Mouse (Mus musculus) midbrain, embryonic 11.5 days (tissue): ENCODE data around the gene Mapkapk2. TPM values are rescaled to one million over a fixed set of nuclear protein-coding genes. Genes with fewer than 3 reads are reported as not detected.

Experiments
- ATAC-seq: fragments of 200-750 bp; cut with Nextera tagmentation; 2 replicates; pipeline ENCODE4 v1.8.0; 2017; ENCODE audit warnings: moderate TSS enrichment, moderate library complexity; ENCODE audit not compliant: low FRiP score
- DNase-seq: peaks from one replicate; pipeline ENCODE4 v3.0.0; 2015; ENCODE audit warnings: low spot score; ENCODE audit errors: missing footprints
- H3K27ac ChIP-seq: fragments of 300-500 bp; sonication (generic); 2 replicates; pipeline ENCODE4 v1.5.1; 2014; ENCODE audit warnings: low read depth, low read length
- H3K27me3 ChIP-seq: fragments of 300-500 bp; sonication (generic); 2 replicates; pipeline ENCODE4 v1.6.1; 2014; ENCODE audit warnings: mild to moderate bottlenecking, low read length, moderate library complexity, mixed read lengths; ENCODE audit not compliant: control insufficient read depth, insufficient read depth
- H3K36me3 ChIP-seq: fragments of 300-500 bp; sonication (generic); 2 replicates; pipeline ENCODE4 v1.6.1; 2014; ENCODE audit warnings: mild to moderate bottlenecking, low read length, moderate library complexity, mixed read lengths; ENCODE audit not compliant: control insufficient read depth, insufficient read depth
- H3K4me1 ChIP-seq: fragments of 300-500 bp; sonication (generic); 2 replicates; pipeline ENCODE4 v1.6.1; 2014; ENCODE audit warnings: low read length; ENCODE audit not compliant: control insufficient read depth, insufficient read depth
- H3K4me2 ChIP-seq: fragments of 300-500 bp; sonication (generic); 2 replicates; pipeline ENCODE4 v1.6.1; 2014; ENCODE audit warnings: mild to moderate bottlenecking, moderate library complexity
- H3K4me3 ChIP-seq: fragments of 300-500 bp; sonication (generic); 2 replicates; pipeline ENCODE4 v1.5.1; 2014; ENCODE audit warnings: low read depth, low read length
- H3K9ac ChIP-seq: fragments of 300-500 bp; sonication (generic); 2 replicates; pipeline ENCODE4 v1.6.1; 2014; ENCODE audit warnings: low read length
- H3K9me3 ChIP-seq: fragments of 300-500 bp; sonication (generic); 2 replicates; pipeline ENCODE4 v1.6.1; 2016; ENCODE audit warnings: low read length; ENCODE audit not compliant: control insufficient read depth
- WGBS: fragments of 180-500 bp; shearing (Covaris S2); extraction: QIAGEN DNeasy Blood & Tissue Kit; methylation state at CpG from one replicate; pipeline ENCODE4 v1.1.7; 2014; 5-methylcytosine and 5-hydroxymethylcytosine counted together
- polyA plus RNA-seq: library from polyadenylated mRNA; unstranded; fragments of >200 nt; fragmentation: Nextera tagmentation; extraction: Ambion mirVana; gene quantifications from 2 replicates; pipeline ENCODE4 v1.2.1, GENCODE M21; 2014

The Mapkapk2 gene
- polyA plus RNA-seq, 1 experiment from 2014 or later: 56.0 TPM

- Histone ChIP-seq H3K4me1 (no peaks in the 10 kb centered on the region), H3K9ac (no peak overlapping the region), H3K27ac (no peak overlapping the region), H3K27me3 (no peaks in the 10 kb centered on the region), H3K36me3 (peaks cover 10% of the 10 kb centered on the region), H3K4me3 (no peak overlapping the region), H3K9me3 (no peaks in the 10 kb centered on the region), H3K4me2 (no peak overlapping the region)
- ATAC-seq (peak; percentile 34; the same call in 1 of the 2 replicates), DNase-seq (no peak)
- WGBS: 45% methylated on average over 7 of the region's 7 CpGs
Observed at GRCm38 (mm10) chr1:131051073-131051472, 46.6 kb downstream of the Mapkapk2 start.

- Histone ChIP-seq H3K9ac (no peak overlapping the region), H3K4me3 (no peak overlapping the region), H3K27ac (no peak overlapping the region), H3K36me3 (peaks cover 7% of the 10 kb centered on the region; the same call in 1 of the 2 replicates), H3K4me1 (no peaks in the 10 kb centered on the region), H3K27me3 (no peaks in the 10 kb centered on the region), H3K9me3 (no peaks in the 10 kb centered on the region), H3K4me2 (no peak overlapping the region)
- ATAC-seq (no peak), DNase-seq (no peak)
- WGBS: 92% methylated on average over 5 of the region's 5 CpGs
Observed at GRCm38 (mm10) chr1:131050617-131051016, 47.0 kb downstream of the Mapkapk2 start.

- no peak overlapping the region for H3K9ac ChIP-seq
- no peak overlapping the region for H3K4me2 ChIP-seq
- 0 out of 2 replicates have a peak, but pooled peaks cover 5% of the 10 kb centered on the region for H3K36me3 ChIP-seq
- ATAC-seq (no peak), DNase-seq (no peak)
- no peak overlapping the region for H3K27ac ChIP-seq
- 93% methylated on average over 5 of the region's 5 CpGs for WGBS
- H3K9me3 ChIP-seq: no peaks in the 10 kb centered on the region
- no peaks in the 10 kb centered on the region for H3K27me3 ChIP-seq
- no peaks in the 10 kb centered on the region for H3K4me1 ChIP-seq
- H3K4me3 ChIP-seq: no peak overlapping the region
Observed at GRCm38 (mm10) chr1:131050011-131050410, 47.6 kb downstream of the Mapkapk2 start.

GRCm38 (mm10) chr1:131049361-131049806, 48.2 kb downstream of the Mapkapk2 start:
- H3K4me3 ChIP-seq: no peak overlapping the region
- DNase-seq (no peak), ATAC-seq (no peak)
- H3K27ac ChIP-seq: no peak overlapping the region
- no peaks in the 10 kb centered on the region for H3K27me3 ChIP-seq
- H3K9me3 ChIP-seq: no peaks in the 10 kb centered on the region
- 0 out of 2 replicates have a peak, but pooled peaks cover 5% of the 10 kb centered on the region for H3K36me3 ChIP-seq
- H3K4me2 ChIP-seq: no peak overlapping the region
- no peaks in the 10 kb centered on the region for H3K4me1 ChIP-seq
- 85% methylated on average over 5 of the region's 5 CpGs for WGBS
- no peak overlapping the region for H3K9ac ChIP-seq

GRCm38 (mm10) chr1:131048946-131049345, 48.7 kb downstream of the Mapkapk2 start:
- ATAC-seq (no peak), DNase-seq (no peak)
- Histone ChIP-seq H3K27me3 (no peaks in the 10 kb centered on the region), H3K36me3 (0 out of 2 replicates have a peak, but pooled peaks cover 4% of the 10 kb centered on the region), H3K4me2 (no peak overlapping the region), H3K4me3 (no peak overlapping the region), H3K9ac (no peak overlapping the region), H3K27ac (no peak overlapping the region), H3K4me1 (no peaks in the 10 kb centered on the region), H3K9me3 (no peaks in the 10 kb centered on the region)
- 92% methylated on average over 8 of the region's 8 CpGs for WGBS

GRCm38 (mm10) chr1:131048121-131048863, 49.3 kb downstream of the Mapkapk2 start:
- H3K36me3 ChIP-seq: 0 out of 2 replicates have a peak, but pooled peaks cover 2% of the 10 kb centered on the region
- H3K9me3 ChIP-seq: no peaks in the 10 kb centered on the region
- no peak overlapping the region for H3K9ac ChIP-seq
- ATAC-seq (no peak), DNase-seq (no peak)
- H3K27ac ChIP-seq: no peak overlapping the region
- no peak overlapping the region for H3K4me3 ChIP-seq
- no peaks in the 10 kb centered on the region for H3K27me3 ChIP-seq
- H3K4me1 ChIP-seq: no peaks in the 10 kb centered on the region
- H3K4me2 ChIP-seq: no peak overlapping the region
- 81% methylated on average over 6 of the region's 6 CpGs for WGBS

- Histone ChIP-seq H3K4me1 (no peaks in the 10 kb centered on the region), H3K27me3 (no peaks in the 10 kb centered on the region), H3K9me3 (no peaks in the 10 kb centered on the region), H3K4me2 (no peak overlapping the region), H3K27ac (no peak overlapping the region), H3K9ac (no peak overlapping the region), H3K36me3 (0 out of 2 replicates have a peak, but pooled peaks cover 2% of the 10 kb centered on the region), H3K4me3 (no peak overlapping the region)
- whole genome bisulfite sequencing: 86% methylated on average over 10 of the region's 10 CpGs
- DNase-seq (no peak), ATAC-seq (no peak)
Observed at GRCm38 (mm10) chr1:131046607-131047006, 51.0 kb downstream of the Mapkapk2 start.

DNA sequence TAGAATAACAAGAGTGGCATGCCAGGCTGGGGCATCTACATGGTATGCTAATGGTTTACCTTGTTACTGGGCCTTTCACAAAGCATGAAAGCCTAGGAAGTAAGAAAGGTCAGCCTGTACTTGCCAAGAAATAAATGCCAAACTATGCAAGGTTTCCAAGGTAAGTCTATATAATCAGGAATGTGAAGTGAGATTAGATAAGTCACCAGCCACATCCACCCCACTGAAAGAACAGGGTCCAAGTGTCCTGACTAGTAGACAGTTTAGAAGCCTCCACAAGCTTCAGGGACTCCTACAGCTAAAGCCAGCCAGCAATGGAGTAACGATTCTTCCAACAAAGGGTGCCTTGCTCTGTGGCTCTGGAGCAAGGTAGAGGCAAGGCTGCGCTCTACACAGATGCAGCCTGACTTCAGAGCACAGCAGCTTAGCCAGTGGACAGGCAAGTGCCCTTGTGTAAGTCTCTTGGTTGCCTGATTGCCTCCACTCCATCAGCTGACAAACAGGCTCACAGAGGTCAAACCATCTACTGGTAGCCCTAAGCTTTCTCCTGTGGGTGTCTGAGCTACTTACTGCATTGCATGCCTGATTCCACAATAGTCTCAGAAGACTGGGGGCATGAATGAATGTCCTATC, 51.8 kb downstream of the Mapkapk2 start:
- no peaks in the 10 kb centered on the region for H3K4me1 ChIP-seq
- ATAC-seq: no peak

GRCm38 (mm10) chr1:131043636-131044035, 54.0 kb downstream of the Mapkapk2 start:
- WGBS: 85% methylated on average over 4 of the region's 4 CpGs
- Histone ChIP-seq H3K27ac (no peak overlapping the region), H3K4me3 (no peak overlapping the region), H3K4me2 (no peak overlapping the region), H3K9ac (no peak overlapping the region), H3K4me1 (no peaks in the 10 kb centered on the region), H3K36me3 (no peaks in the 10 kb centered on the region), H3K9me3 (no peaks in the 10 kb centered on the region), H3K27me3 (no peaks in the 10 kb centered on the region)
- no peak for ATAC-seq
- no peak for DNase-seq

More for the DNA sequence above, 51.8 kb downstream of the Mapkapk2 start:
- Histone ChIP-seq H3K9me3 (no peaks in the 10 kb centered on the region), H3K27me3 (no peaks in the 10 kb centered on the region), H3K27ac (no peak overlapping the region), H3K4me2 (no peak overlapping the region), H3K36me3 (0 out of 2 replicates have a peak, but pooled peaks cover 2% of the 10 kb centered on the region), H3K4me3 (no peak overlapping the region), H3K9ac (no peak overlapping the region)
- no peak for DNase-seq
- WGBS: 88% methylated on average over 2 of the region's 2 CpGs
